Mouse (Mus musculus): ENCODE results near the gene Wfdc17.

- TF ChIP-seq POLR2A (IDR thresholded peaks at IDR 0.05; ENCODE audit: low read depth, low read length) = no peak
- peak; percentile 89 for TF ChIP-seq CTCF (conservative IDR thresholded peaks at IDR 0.05; ENCODE audit: insufficient read depth, insufficient read length, low read depth, low read length)
These were observed 35.5 kb downstream of the Wfdc17 start for GRCm38 (mm10) chr11:83739241-83739640.
